ENCODE assay signal across 26 mouse cellular contexts in genomic region chr7:50514830-50515229, GRCm38 (mm10).
"Had no signal": no experiment of that assay in that cellular context is flagged by ENCODE, and none has a peak within 500 bp of the region (broad histone marks: within the 10 kb centered on the region; RNA-seq: fewer than 3 reads in every experiment).

No protein-coding gene starts in this region.

- H3K27ac ChIP-seq: kidney, embryonic 15.5 days; layer of hippocampus, adult 2 months; limb, embryonic 10.5 days; limb, embryonic 13.5 days; liver, embryonic 12.5 days; liver, embryonic 15.5 days; lung, embryonic 15.5 days; midbrain, embryonic 10.5 days; midbrain, embryonic 13.5 days; neural tube, embryonic 13.5 days; stomach, embryonic 15.5 days had no signal

- H3K9me3 ChIP-seq: kidney, embryonic 15.5 days; limb, embryonic 10.5 days; limb, embryonic 13.5 days; liver, embryonic 12.5 days; liver, embryonic 15.5 days; lung, embryonic 15.5 days; midbrain, embryonic 10.5 days; midbrain, embryonic 13.5 days; neural tube, embryonic 13.5 days; stomach, embryonic 15.5 days had no signal

- H3K4me1 ChIP-seq: kidney, embryonic 15.5 days; limb, embryonic 10.5 days; limb, embryonic 13.5 days; liver, embryonic 12.5 days; liver, embryonic 15.5 days; lung, embryonic 15.5 days; megakaryocyte, embryonic 14.5 days; midbrain, embryonic 10.5 days; midbrain, embryonic 13.5 days; neural tube, embryonic 13.5 days; stomach, embryonic 15.5 days had no signal

- ATAC-seq: liver, embryonic 12.5 days; midbrain, embryonic 13.5 days; midbrain, embryonic 16.5 days had no signal

- H3K9ac ChIP-seq: kidney, embryonic 15.5 days; limb, embryonic 13.5 days; liver, embryonic 12.5 days; liver, embryonic 15.5 days; lung, embryonic 15.5 days; midbrain, embryonic 13.5 days; neural tube, embryonic 13.5 days; stomach, embryonic 15.5 days had no signal

- H3K4me3 ChIP-seq: kidney, embryonic 15.5 days; layer of hippocampus, adult 2 months; limb, embryonic 10.5 days; limb, embryonic 13.5 days; liver, embryonic 12.5 days; liver, embryonic 15.5 days; lung, embryonic 15.5 days; megakaryocyte, embryonic 14.5 days; midbrain, embryonic 10.5 days; midbrain, embryonic 13.5 days; myocyte; neural tube, embryonic 13.5 days; stomach, embryonic 15.5 days had no signal

- H3K4me2 ChIP-seq: kidney, embryonic 15.5 days; limb, embryonic 13.5 days; liver, embryonic 12.5 days; liver, embryonic 15.5 days; lung, embryonic 15.5 days; midbrain, embryonic 13.5 days; neural tube, embryonic 13.5 days; stomach, embryonic 15.5 days had no signal

- H3K36me3 ChIP-seq: kidney, embryonic 15.5 days; limb, embryonic 10.5 days; limb, embryonic 13.5 days; liver, embryonic 12.5 days; liver, embryonic 15.5 days; lung, embryonic 15.5 days; midbrain, embryonic 10.5 days; midbrain, embryonic 13.5 days; neural tube, embryonic 13.5 days; stomach, embryonic 15.5 days had no signal

- H3K27me3 ChIP-seq: kidney, embryonic 15.5 days; limb, embryonic 13.5 days; liver, embryonic 12.5 days; liver, embryonic 15.5 days; lung, embryonic 15.5 days; megakaryocyte, embryonic 14.5 days; midbrain, embryonic 13.5 days; neural tube, embryonic 13.5 days; stomach, embryonic 15.5 days had no signal

- DNase-seq: kidney, adult 8-10 months; kidney, postnatal 10 days; kidney, postnatal 36 days; layer of hippocampus, adult 9-11 months; liver; lung, adult 18-20 months; lung, postnatal 10 days; lung, postnatal 36 days; right cerebral cortex, postnatal 25 days; spleen, adult 18-20 months; thymus, adult 18-20 months; thymus, postnatal 36 days had no signal
